ENCODE assay signal across 8 mouse cellular contexts in genomic region chr5:124111077-124111741, GRCm38 (mm10). TPM values are rescaled to one million over a fixed set of nuclear protein-coding genes. Genes with fewer than 3 reads are reported as not detected.
A peak's percentile ranks its signal among the peaks of the same experiment; 100 is the strongest.
DNase-seq lines count a peak whose midpoint lies in the region; ATAC-seq and TF ChIP-seq lines count a peak whose summit lies in the region.

No protein-coding gene starts in this region.

- no peak for ATAC-seq in heart, embryonic 13.5 days (ENCODE audit: extremely low read depth, insufficient number of reproducible peaks, low FRiP score, low TSS enrichment)
- no peak; the same call in 1 of the 2 replicates for ATAC-seq in stomach, embryonic 16.5 days (ENCODE audit: insufficient read depth, low FRiP score)

- peak; percentile 94; the same call in 1 of the 2 replicates for TF ChIP-seq CTCF in thymus, adult 2 months (IDR thresholded peaks at IDR 0.05; ENCODE audit: borderline replicate concordance, control insufficient read depth, extremely low read depth, insufficient read depth, low read length, poor library complexity)

- no peaks in the 10 kb centered on the region for H3K36me3 ChIP-seq in thymus, adult 2 months (ENCODE audit: control insufficient read depth, insufficient read depth, low read length)
- H3K36me3 ChIP-seq in heart, embryonic 13.5 days, result peaks cover 9% of the 10 kb centered on the region; the same call in 1 of the 2 replicates
- H3K36me3 ChIP-seq in midbrain, embryonic 10.5 days, result peaks cover 5% of the 10 kb centered on the region; the same call in 1 of the 2 replicates
- H3K36me3 ChIP-seq in stomach, embryonic 16.5 days (ENCODE audit: control insufficient read depth, insufficient read depth, low read length), result no peaks in the 10 kb centered on the region

- WGBS in thymus, adult 2 months, result 15% methylated on average over 17 of the region's 17 CpGs
- WGBS in heart, embryonic 13.5 days, result 30% methylated on average over 17 of the region's 17 CpGs
- WGBS in midbrain, embryonic 10.5 days, result 28% methylated on average over 17 of the region's 17 CpGs
- 21% methylated on average over 17 of the region's 17 CpGs for WGBS in stomach, embryonic 16.5 days

- no peaks in the 10 kb centered on the region for H3K9me3 ChIP-seq in heart, embryonic 13.5 days
- H3K9me3 ChIP-seq in midbrain, embryonic 10.5 days (replicated peaks), result no peaks in the 10 kb centered on the region
- H3K9me3 ChIP-seq in stomach, embryonic 16.5 days (replicated peaks; ENCODE audit: control insufficient read depth, low read length), result no peaks in the 10 kb centered on the region

- H3K4me3 ChIP-seq in thymus, adult 2 months (ENCODE audit: control insufficient read depth, insufficient read depth, low read length), result peak overlapping the region; percentile 65
- H3K4me3 ChIP-seq in heart, embryonic 13.5 days, result peak overlapping the region; percentile 85
- H3K4me3 ChIP-seq in midbrain, embryonic 10.5 days, result peak overlapping the region; percentile 96
- peak overlapping the region; percentile 79 for H3K4me3 ChIP-seq in stomach, embryonic 16.5 days (replicated peaks; ENCODE audit: low read length)

- H3K4me1 ChIP-seq in thymus, adult 2 months (replicated peaks; ENCODE audit: control insufficient read depth, insufficient read depth, low read length), result peaks cover 19% of the 10 kb centered on the region
- peaks cover 30% of the 10 kb centered on the region for H3K4me1 ChIP-seq in heart, embryonic 13.5 days
- peaks cover 33% of the 10 kb centered on the region for H3K4me1 ChIP-seq in midbrain, embryonic 10.5 days
- H3K4me1 ChIP-seq in stomach, embryonic 16.5 days (ENCODE audit: control insufficient read depth, insufficient read depth, low read length), result peaks cover 11% of the 10 kb centered on the region

- H3K27ac ChIP-seq in thymus, adult 2 months (ENCODE audit: control insufficient read depth, insufficient read depth, low read length), result peak overlapping the region; percentile 25; the same call in 1 of the 2 replicates
- peak overlapping the region; percentile 89 for H3K27ac ChIP-seq in heart, embryonic 13.5 days (replicated peaks)
- H3K27ac ChIP-seq in midbrain, embryonic 10.5 days (replicated peaks), result peak overlapping the region; percentile 92
- H3K27ac ChIP-seq in stomach, embryonic 16.5 days (ENCODE audit: low read length), result peak overlapping the region; percentile 70

- peak overlapping the region; percentile 93 for H3K4me2 ChIP-seq in heart, embryonic 13.5 days
- H3K4me2 ChIP-seq in stomach, embryonic 16.5 days (ENCODE audit: low read depth, low read length), result peak overlapping the region; percentile 89

- DNase-seq in thymus, adult 2 months, result peak; percentile 58
- no peak for DNase-seq in thymus, adult 18-20 months
- peak; percentile 75 for DNase-seq in cerebellum, adult 9-10 months
- DNase-seq in kidney, postnatal 4 days, result peak; percentile 69 to 73
- peak; percentile 60 for DNase-seq in midbrain, embryonic 10.5 days (ENCODE audit: low spot score)
- DNase-seq in right cerebral cortex, adult 18-20 months, result no peak

- no peak for TF ChIP-seq POLR2A in thymus, adult 2 months (IDR thresholded peaks at IDR 0.05; ENCODE audit: control insufficient read depth, extremely low read depth, insufficient read depth, low read length, poor library complexity)

- peak overlapping the region; percentile 87 for H3K9ac ChIP-seq in heart, embryonic 13.5 days
- peak overlapping the region; percentile 72 for H3K9ac ChIP-seq in stomach, embryonic 16.5 days (ENCODE audit: low read length)

- no peaks in the 10 kb centered on the region for H3K27me3 ChIP-seq in thymus, adult 2 months (ENCODE audit: control insufficient read depth, insufficient read depth, low read length)
- H3K27me3 ChIP-seq in heart, embryonic 13.5 days (replicated peaks), result no peaks in the 10 kb centered on the region
- H3K27me3 ChIP-seq in midbrain, embryonic 10.5 days (ENCODE audit: low read depth, poor library complexity, severe bottlenecking), result no peaks in the 10 kb centered on the region
- H3K27me3 ChIP-seq in stomach, embryonic 16.5 days (ENCODE audit: control insufficient read depth, insufficient read depth, low read length), result no peaks in the 10 kb centered on the region

RNA-seq across cellular contexts. Expression of gene Ogfod2, which starts 0.9 kb away (rescaled TPM):
- polyA plus RNA-seq in thymus, adult 2 months (2012; rRNA removed), result 87.7 and 88.9 TPM in 2 replicates
- polyA plus RNA-seq in heart, embryonic 13.5 days (2015; fragmentation: Nextera tagmentation; extraction: Ambion mirVana), result 18.3 and 18.8 TPM in 2 replicates
- polyA plus RNA-seq in midbrain, embryonic 10.5 days (2016; fragmentation: Nextera tagmentation; extraction: Ambion mirVana), result 18.1 TPM in 2 replicates
- 27.7 and 30.2 TPM in 2 replicates for polyA plus RNA-seq in stomach, embryonic 16.5 days (2015; fragmentation: Nextera tagmentation; extraction: Ambion mirVana)

RNA-seq across cellular contexts. Expression of gene Arl6ip4, which starts 4.7 kb away (rescaled TPM):
- polyA plus RNA-seq in thymus, adult 2 months (2012; rRNA removed), result 50.8 and 53.5 TPM in 2 replicates
- 68.5 and 70.8 TPM in 2 replicates for polyA plus RNA-seq in heart, embryonic 13.5 days (2015; fragmentation: Nextera tagmentation; extraction: Ambion mirVana)
- polyA plus RNA-seq in midbrain, embryonic 10.5 days (2016; fragmentation: Nextera tagmentation; extraction: Ambion mirVana), result 123 and 132 TPM in 2 replicates
- 76.1 and 81.6 TPM in 2 replicates for polyA plus RNA-seq in stomach, embryonic 16.5 days (2015; fragmentation: Nextera tagmentation; extraction: Ambion mirVana)

RNA-seq across cellular contexts. Expression of gene Abcb9, which starts 15.6 kb away (rescaled TPM):
- 48.2 and 54.0 TPM in 2 replicates for polyA plus RNA-seq in thymus, adult 2 months (2012; rRNA removed)
- polyA plus RNA-seq in heart, embryonic 13.5 days (2015; fragmentation: Nextera tagmentation; extraction: Ambion mirVana), result 1.6 and 1.7 TPM in 2 replicates
- 0.54 and 1.1 TPM in 2 replicates for polyA plus RNA-seq in midbrain, embryonic 10.5 days (2016; fragmentation: Nextera tagmentation; extraction: Ambion mirVana)
- polyA plus RNA-seq in stomach, embryonic 16.5 days (2015; fragmentation: Nextera tagmentation; extraction: Ambion mirVana), result 3.2 and 3.7 TPM in 2 replicates

Comparison
In these comparisons a context has a peak if more than half of its experiments do, and no peak if none do; other contexts are left out.
1. DNase-seq: peak in thymus, adult 2 months (single experiment), cerebellum, adult 9-10 months (single experiment), kidney, postnatal 4 days (2 of 2) and midbrain, embryonic 10.5 days (single experiment); none in thymus, adult 18-20 months (0 of 2) and right cerebral cortex, adult 18-20 months (single experiment).
2. H3K27ac ChIP-seq: peak in every context shown above with its lines; median percentile 92 in midbrain, embryonic 10.5 days; 89 in heart, embryonic 13.5 days; 70 in stomach, embryonic 16.5 days; 25 in thymus, adult 2 months.
3. RNA of gene Abcb9, which starts 15.6 kb away (polyA plus RNA-seq): 48.2 to 54.0 TPM in thymus, adult 2 months; 3.2 to 3.7 TPM in stomach, embryonic 16.5 days, 1.6 to 1.7 TPM in heart, embryonic 13.5 days and 0.54 to 1.1 TPM in midbrain, embryonic 10.5 days; every median in the first group is over 10 times any median in the second.
4. Peak in every context shown above with its lines, with median percentiles within 50 percentile points of each other: H3K4me3 ChIP-seq.